Mouse (Mus musculus): ENCODE measurements around the gene Cpa5. TPM values are rescaled to one million over a fixed set of nuclear protein-coding genes. Genes with fewer than 3 reads are reported as not detected.

The Cpa5 gene
- total RNA-seq, 2 experiments from 2014 or later, result not detected

DNA sequence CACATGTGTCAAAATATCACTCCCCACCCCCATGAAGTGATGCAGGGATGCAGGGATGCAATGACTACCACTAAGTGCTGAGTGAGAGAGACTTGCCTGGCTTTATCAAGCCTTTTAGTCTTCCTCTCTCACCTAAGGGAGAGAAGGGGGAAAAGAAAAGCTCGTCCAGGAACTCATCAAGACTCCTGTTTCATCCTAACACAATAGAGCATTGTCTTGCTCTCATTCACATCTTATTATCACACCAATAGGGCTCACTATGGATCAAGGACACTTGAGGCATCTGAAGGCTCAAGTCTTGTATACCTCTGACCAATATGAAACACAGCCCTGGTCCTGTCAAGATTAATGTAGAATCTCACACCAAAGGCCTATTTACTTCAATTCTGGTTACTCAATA is 9.8 kb upstream of the Cpa5 start:
- DNase-seq (ENCODE audit: low spot score in 2 of 2), result no peak

DNA sequence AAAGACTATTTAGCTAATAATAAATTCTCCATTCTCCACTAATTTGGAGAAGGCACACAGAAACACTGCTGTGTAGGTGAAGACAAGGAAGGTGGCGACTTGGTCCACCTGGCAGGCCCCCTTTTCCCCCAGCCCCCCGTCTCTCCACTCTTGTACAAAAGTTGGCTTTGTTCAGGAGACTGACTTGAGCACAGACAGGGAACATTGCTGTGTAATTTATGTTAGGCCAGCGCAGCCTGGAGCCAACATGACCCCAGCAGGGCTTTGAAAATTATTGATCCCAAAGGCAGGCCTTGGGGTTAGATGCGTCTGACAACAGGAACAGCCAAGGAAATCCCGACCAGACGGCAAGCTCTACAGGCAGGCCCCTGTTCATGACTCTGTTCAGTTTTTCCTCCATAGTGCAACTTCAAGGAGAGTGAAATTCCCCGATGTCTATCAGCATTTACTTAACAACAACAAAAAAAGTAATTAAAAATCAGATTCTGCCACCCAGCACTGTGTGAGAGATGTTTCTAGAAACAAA is 6.4 kb upstream of the Cpa5 start:
- DNase-seq (ENCODE audit: low spot score in 2 of 2), result no peak

DNA sequence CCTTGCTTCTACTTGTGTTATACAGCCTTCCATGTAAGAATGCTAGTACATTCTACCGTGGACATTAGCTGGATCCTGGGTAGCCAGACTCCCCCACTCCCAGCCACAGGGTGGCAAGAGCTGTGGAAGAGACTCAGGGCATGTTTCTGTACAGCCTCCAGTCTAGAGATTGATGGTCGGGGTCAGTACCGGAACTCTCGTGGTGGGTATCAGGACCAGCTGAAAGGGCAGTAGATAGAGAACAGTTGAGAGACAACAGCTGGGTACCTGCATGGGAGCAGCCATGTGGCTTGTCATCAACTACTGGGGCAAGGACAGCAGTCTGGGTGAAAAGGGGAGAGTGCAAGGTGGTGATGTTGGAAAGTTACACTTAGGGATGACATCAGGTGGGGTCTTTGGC is 5.7 kb upstream of the Cpa5 start:
- DNase-seq (ENCODE audit: low spot score in 2 of 2), result no peak

DNA sequence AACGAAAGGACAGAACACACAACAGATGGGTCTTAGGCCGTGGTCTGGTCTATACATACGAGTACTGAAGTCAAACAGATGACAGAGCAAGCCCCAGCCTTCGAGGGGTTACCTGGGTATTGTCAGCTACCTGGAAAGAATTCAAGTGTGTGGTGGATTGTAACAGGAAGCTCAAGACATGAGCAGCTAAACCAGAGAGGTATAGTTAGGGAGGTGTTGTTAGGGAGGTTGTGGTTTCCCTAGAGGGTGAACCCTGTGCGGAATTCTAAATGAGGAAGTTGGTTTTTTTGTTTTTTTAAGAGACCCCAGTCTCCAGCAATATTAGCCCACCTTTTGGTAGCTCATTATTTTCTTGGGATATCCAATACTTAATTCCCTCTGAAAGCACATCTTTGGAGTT is 5.1 kb upstream of the Cpa5 start:
- DNase-seq (ENCODE audit: low spot score in 2 of 2), result no peak

DNA sequence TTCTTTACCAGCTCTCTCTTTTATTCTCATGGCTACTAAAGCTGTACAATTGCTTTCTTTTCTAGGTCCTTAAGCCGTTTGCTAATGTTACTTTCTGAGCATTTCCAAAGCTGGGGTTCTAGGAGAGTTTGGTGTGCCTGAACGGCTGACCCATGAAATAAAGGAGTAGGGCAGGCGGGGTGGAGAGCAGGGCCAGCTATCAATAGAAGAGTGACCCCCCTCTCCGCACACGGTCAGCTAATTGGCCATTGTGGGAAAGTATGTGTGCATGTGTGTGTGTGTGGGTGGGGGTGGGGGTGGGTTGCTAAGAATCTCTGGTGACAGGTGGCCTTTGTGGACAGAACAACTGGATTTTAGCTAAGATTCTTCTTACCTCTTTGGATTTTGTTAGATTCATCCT is 402 bp downstream of the Cpa5 start:
- no peak for DNase-seq (ENCODE audit: low spot score in 2 of 2)

DNA sequence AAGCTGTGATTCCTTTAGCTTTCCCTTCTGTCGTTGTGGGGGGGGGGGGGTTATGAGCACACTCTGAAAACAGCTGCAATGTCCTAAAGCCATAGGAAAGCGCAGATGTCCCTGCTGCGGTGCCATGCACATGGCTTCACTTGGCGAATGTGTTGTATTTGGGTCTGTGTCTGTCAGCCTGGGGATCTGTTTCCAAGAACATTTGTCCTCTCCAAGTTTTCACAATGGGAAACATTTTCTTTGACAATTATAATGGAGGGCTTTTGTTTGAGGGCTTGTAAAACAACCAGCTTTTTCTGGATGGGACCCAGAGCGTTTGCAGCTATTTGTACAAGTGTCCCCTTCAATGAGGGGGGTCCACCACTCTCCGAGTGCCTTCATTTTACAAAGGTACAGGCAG is 3.4 kb downstream of the Cpa5 start:
- DNase-seq (ENCODE audit: low spot score in 2 of 2), result peak in 1 of 2 experiments; percentile 40

DNA sequence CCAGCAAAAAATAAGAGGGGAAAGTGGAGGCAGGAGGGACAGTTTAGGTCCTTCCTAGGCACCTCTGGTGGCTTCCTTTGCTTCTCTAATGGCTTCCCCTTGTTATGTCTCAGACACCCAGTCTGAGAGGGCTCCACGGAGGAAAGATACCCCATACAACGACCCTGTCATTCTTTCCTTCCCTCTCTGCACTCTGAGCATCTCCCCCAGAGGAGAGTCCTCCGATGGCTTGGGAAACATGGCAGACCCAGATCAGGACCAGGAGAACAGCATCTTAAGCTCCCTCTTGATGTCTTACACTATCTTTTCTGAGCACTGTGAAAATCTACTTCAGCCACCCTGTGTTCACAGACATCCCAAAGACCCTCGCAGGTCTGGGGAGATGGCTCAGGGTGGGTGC is 4.9 kb downstream of the Cpa5 start:
- DNase-seq (ENCODE audit: low spot score in 2 of 2), result no peak

DNA sequence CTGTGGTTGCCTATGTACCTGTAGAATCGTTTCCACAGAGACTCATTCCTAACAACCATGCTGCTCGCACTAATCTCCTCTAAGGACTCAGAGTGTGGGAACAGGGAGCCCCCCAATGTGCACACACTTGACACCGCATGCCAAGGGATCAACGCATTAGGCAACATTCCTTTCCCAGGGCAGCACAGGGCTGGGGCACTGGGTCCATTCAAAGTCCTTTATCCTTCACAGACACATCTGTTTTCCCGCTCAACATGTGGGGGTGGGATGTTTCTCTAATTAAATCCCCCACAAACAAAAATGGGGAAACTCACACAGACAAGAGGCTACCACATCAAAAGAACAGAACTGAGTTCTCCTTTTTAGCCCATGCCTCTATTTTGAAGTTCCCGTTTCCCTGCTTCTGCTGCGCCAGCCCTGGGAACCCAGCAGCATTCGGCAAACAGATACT is 5.7 kb downstream of the Cpa5 start:
- no peak for DNase-seq (ENCODE audit: low spot score in 2 of 2)

DNA sequence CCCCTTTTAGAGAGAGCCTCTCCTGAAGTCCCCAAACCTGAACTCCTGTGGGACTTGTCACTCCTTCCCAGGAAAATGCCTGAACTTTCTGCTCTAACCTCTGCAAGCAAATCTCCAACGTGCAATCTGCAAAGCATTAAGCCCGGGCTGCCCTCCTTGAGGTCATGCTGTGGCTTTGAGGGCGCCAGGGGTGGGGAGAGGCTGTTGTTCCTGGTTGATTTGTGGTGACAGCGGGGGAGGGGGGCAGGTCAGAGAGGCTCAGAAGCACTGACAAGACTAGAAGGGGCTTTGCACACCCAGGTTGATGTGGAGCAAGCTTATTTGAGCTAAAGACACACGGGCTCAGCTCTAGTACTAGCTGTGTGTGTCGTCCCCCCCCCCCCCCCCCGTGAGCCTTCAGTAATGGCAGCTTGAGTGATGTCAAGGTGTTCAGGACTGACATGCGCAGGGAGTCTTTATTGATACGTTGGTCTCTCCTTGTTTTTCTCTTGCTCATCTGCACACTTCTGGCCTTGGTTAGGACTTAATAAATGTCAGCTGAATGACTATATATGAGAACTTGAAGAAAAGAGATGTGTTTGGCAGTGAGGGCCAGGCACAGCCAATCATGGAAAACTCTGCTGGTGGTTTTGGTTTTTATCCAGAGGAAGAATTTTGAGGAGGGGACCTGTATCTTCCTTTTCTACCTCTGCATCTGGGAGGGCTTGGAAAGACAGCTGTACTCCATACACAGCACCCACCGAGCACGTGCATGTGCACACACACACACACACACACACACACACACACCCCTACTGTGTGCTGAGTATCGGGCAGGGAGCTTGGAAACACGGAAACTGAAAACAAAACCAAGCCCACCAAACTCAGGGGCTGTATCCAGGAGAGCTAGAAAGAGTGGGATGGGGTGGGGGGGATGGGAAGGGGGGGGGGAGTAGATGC is 6.5 kb downstream of the Cpa5 start:
- no peak for DNase-seq (ENCODE audit: low spot score in 2 of 2)

DNA sequence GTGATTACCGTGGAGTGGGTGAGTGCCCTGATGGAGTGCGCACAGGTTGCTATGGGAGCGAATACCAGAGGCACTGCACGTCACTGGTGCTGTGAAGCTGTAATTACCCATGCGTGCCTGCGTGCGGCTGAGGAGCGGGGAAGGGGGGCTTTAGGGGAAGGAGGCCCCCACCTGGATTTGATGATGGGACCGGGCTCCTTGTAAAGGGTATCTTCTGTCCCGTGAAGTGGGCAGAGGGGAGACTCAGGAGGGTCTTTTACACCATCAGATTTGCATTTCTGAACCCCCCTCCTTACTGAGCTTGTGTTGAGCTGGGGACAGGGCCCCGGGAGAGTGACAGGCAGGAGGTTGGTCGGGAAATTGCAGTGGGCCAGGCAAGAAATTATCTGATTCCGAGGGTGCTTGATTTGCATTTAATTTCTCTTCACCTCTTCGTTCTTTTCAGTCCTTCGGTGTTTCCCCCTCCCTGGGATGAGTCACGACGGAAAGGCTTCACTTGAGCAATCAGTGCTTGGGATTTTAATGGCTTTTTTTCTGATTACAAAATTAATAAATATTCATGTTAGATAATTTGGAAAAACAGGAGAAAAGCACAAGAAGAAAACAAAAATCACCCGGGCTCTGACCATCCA is 7.3 kb downstream of the Cpa5 start:
- DNase-seq (ENCODE audit: low spot score in 2 of 2), result peak; percentile 66 to 72

DNA sequence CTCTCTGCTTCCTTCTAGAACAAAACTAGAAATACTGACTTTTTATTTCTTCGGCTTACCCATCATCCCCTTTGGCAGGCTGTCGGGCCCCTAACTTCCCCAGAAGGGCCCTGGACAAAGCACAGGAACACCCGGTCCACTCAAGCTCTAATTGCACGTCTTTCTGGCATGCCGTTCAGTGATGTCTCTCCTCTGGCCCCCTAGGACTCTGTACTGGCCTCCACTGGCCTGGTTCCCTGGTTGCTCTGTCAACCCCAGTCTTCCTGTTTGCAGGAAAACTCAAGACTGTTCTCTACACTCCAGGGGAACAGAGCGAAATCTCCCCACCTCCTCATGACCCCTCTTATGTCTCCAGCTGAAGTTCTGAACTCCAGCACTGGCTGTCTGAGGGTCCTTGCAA is 7.9 kb downstream of the Cpa5 start:
- DNase-seq (ENCODE audit: low spot score in 2 of 2), result no peak

DNA sequence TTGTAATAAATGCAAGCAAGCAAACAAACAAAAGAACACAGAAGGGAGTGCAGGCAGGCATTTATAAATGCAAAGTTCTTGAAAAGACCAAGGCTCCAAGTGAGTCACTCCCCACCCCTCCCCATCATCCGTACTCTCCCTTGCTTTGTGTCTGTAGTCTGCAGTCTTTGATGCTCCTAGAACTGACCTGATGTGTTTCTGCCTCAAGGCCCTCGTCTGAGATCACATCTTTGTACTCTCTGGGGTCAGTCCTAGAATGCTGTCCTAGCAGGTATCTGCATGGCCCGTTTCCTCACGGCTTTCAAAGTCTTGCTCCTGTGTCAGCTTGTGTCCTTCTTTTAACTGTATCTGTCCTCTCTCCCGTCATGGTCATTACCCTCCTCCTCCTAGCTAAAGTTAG is 8.8 kb downstream of the Cpa5 start:
- no peak for DNase-seq (ENCODE audit: low spot score in 2 of 2)

DNA sequence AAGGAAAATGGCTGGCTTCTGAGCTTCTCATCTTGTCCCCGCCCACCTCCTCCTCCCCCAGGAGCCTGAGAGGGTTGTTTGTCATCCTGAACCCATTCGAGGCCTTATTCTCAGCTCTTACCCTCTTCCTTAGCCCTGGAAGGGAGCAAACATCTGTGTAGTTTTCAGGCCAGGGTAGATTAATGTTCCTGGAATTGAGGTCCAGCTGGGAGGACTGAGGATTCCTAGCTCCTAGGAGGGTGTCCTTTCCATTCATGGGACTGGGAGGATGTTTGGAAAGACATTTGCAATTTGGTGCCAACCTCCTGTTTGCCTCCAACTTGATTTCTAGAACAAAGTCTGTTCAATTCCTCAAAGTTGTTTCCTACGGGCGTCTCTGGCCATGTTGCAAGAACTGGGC is 9.8 kb downstream of the Cpa5 start:
- no peak for DNase-seq (ENCODE audit: low spot score in 2 of 2)

DNA sequence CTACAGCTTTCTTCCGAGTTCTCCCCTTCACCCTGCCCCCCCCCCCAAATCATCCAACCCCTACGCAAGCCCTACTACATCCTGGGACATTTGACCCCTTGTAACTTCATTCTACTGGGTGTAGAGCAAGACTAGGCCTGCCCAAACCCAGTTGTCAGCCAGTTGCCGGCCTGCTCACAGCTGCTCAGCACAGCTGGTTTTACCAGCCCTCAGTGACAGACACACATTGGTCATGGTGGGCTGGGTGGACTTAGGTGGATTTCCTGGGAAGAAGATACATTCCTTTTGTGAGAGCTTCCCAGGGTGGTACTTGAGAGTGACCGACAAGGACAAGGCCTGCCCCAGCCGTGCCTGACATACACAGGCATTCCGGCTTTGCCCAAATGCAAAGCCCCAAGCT is 10.2 kb downstream of the Cpa5 start:
- DNase-seq (ENCODE audit: low spot score in 2 of 2), result no peak

DNA sequence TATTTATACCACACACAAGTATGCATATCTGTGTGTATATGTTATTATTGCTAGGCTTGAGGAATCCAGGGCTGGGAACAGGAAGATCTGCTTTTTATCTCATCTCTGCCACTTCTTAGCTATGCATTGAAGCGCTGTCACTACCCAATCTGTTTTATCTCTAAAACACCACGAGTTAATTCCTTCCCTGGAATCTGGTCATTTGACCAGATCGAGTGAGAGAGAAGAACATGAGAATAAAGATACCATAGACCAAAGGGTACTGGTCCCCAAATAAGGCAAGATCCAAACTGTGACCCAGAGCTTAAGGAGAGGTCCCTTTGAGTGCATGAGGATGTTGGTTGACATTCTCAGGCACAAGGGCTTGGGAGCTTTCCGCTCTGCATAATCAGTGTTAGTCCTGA is 11.2 kb downstream of the Cpa5 start:
- no peak for DNase-seq (ENCODE audit: low spot score in 2 of 2)

DNA sequence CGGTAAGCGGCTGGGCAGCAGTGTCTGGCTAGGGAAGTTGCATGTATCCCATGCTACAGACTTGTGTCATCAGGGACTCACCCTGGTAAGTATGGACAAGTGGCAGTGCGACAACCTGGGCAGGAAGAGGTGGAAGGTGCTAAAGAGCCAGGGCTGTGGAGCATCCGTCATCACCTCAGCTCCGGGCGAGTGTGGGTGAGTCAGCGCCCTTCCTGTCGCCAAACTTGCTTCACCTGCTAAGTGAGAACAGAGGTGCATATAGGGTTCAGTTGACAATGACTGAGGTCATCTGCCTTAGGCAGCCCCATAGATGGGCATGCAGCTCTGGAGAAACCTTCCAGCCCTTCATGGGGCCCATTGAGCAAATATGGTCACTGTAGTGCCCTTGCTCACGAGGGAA is 14.0 kb downstream of the Cpa5 start:
- no peak for DNase-seq (ENCODE audit: low spot score in 2 of 2)

DNA sequence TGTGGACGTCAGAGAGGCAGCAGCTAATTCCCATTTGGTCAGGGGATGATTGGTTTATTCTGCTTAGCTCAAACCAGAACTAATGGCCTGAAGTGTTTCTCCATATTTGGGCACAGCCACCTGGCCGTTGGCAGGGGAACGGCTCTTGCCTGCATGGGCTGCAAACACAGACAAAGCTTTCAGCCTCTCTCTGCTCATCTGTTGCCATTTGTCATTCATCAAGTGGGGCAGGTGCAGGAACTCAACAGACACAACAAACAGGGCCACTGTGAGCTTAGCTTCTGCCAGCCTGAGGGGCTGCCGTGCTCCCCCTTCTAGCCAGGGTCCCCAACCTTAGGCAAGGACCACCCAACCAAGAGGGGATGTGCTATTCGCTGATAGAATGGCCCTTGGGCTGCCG is 17.3 kb downstream of the Cpa5 start:
- peak; percentile 52 to 68 for DNase-seq (ENCODE audit: low spot score in 2 of 2)

DNA sequence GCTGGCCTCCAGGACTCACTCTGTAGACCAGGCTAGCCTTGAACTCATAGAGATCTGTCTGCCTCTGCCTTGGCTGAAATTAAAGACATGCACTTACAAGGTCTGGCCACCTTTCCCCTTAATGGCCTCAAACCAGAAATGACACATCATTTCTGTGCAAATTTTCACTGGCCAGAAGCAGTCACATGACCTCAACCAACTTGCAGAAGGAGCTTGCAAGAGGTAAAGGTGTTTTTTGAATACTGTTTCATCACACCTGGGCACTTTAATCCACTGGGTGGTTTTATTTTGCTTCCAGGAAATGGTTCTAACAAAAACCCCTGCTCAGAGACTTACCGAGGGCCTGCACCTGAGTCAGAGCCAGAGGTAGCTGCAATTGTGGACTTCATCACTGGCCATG is 19.2 kb downstream of the Cpa5 start:
- DNase-seq (ENCODE audit: low spot score in 2 of 2), result no peak

DNA sequence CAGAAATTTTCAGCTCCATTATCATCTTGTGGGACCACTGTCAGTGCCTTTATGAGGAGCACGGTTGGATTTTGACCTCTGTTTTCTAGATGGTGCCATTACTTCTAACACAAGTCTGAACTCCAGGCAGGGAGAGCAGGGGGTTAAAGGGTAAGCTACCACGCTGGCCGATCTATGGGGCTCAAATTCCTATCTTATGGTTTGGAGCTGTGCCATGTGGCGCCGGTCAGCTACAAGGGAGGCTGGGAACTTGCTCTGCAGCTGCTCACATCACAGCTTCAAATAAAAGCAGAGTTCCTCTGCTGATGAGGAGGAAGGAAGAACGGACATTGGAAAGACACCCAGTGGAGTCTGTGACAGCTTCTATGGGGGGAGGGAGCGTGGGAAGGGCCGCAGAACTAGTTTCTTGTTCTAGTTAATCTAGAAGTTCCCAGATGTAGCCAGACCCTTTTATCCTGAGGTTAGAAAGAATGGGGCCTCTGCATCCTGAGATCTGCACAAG is 24.6 kb downstream of the Cpa5 start:
- DNase-seq (ENCODE audit: low spot score in 2 of 2), result no peak

DNA sequence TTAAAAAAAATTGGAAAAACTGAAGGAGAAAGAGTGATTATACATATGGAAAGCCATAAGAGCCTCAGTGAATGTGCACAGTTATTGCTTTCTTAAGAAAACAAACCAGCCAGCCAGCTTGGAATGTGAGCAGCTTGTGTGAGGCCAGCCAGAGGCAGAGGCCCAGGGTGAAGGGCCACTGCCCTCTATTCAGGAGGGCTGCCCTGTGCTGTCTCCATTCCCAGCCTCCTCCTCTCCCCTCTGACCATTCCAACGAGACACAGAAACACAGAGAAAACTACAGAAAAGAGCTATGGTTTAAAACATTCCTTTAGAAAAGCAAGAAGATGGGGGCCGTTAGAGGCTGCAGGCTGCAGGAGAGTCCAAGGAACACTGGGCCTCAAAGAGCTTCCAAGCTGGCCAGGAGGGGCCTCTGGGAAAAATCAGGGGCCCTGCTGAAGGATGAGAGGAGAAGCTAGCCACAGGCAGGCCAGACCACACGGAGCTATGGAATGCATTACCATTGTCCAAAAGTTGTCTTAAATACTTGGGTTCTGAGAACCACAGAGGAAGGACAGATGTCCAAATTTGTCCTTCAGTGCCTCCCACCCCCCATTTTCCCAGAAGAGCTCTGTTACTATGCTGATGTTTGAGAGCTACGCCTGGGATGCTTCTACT is 25.5 kb downstream of the Cpa5 start:
- no peak for DNase-seq (ENCODE audit: low spot score in 2 of 2)

DNA sequence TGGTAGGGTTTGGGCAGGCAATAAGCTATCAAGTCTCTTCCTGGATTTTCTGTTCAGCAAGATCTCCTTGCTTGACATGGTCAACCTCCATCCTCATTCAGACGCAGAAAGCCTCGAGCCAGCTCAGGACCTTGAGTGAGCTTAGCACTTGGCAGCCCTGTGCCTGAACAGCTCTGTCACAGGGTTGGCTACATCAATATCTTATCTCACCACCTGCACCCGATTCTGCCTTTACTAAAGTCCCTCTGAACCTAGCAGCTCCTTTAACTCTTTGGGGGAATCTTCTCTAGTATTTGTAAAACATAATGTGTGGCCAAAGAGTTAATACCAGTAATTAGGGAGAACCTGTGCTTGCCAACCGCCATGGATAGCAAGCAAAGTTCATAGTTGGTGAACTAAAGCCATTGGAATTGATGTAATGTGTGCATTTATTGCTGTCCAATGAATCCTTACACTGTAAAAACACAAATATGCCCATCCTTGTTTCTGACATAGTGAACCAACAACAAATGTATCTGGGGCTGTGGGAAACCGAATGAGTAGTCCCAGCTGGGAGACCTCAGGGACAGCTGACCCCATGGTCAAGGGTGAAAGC is 28.0 kb downstream of the Cpa5 start, which contains the start of gene Cpa1:
Gene Cpa1, plus strand, starts transcription at position 545 of the 595 bp plus-strand sequence.
- no peak for DNase-seq (ENCODE audit: low spot score in 2 of 2)
